Mouse (Mus musculus) liver, adult 2 months (tissue): Measurements from ENCODE around the gene Gm12355.

Source experiments
- CTCF ChIP-seq: fragments of 200-500 bp; IDR thresholded peaks from 2 replicates; pipeline ENCODE4 v1.5.1; 2011; ENCODE audit warnings: low read depth, low read length, control low read depth
- POLR2A ChIP-seq: fragments of 200-500 bp; IDR thresholded peaks from 2 replicates; pipeline ENCODE4 v1.6.1; 2011; ENCODE audit warnings: low read length, control low read depth; ENCODE audit not compliant: insufficient read depth; ENCODE audit errors: extremely low read depth

- TF ChIP-seq POLR2A (no peak), CTCF (no peak)
These were observed 47.7 kb downstream of the Gm12355 start for GRCm38 (mm10) chr11:98577776-98578175.
